Mouse (Mus musculus): ENCODE results near the gene Muc13. TPM values are rescaled to one million over a fixed set of nuclear protein-coding genes. Genes with fewer than 3 reads are reported as not detected.

Gene Muc13
- polyA plus RNA-seq, 1 experiment from 2014 or later = 0.06 TPM

- Histone ChIP-seq H3K36me3 (ENCODE audit: insufficient read depth, low read length) (0 out of 2 replicates have a peak, but pooled peaks cover 4% of the 10 kb centered on the region), H3K4me2 (replicated peaks; ENCODE audit: low read depth, low read length) (no peak overlapping the region), H3K27me3 (ENCODE audit: insufficient read depth, low read length) (no peaks in the 10 kb centered on the region), H3K27ac (ENCODE audit: low read length) (no peak overlapping the region), H3K4me3 (ENCODE audit: low read length) (no peak overlapping the region), H3K4me1 (ENCODE audit: insufficient read depth, low read length) (no peaks in the 10 kb centered on the region), H3K9me3 (ENCODE audit: low read length) (no peaks in the 10 kb centered on the region), H3K9ac (replicated peaks; ENCODE audit: low read length) (no peak overlapping the region)
- no peak for ATAC-seq (ENCODE audit: low FRiP score, low TSS enrichment)
These were observed 59.4 kb downstream of the Muc13 start for GRCm38 (mm10) chr16:33853271-33853670.

- WGBS = 82% methylated on average over 2 of the region's 2 CpGs
These were observed 64.9 kb downstream of the Muc13 start for GRCm38 (mm10) chr16:33858766-33859165.

DNA sequence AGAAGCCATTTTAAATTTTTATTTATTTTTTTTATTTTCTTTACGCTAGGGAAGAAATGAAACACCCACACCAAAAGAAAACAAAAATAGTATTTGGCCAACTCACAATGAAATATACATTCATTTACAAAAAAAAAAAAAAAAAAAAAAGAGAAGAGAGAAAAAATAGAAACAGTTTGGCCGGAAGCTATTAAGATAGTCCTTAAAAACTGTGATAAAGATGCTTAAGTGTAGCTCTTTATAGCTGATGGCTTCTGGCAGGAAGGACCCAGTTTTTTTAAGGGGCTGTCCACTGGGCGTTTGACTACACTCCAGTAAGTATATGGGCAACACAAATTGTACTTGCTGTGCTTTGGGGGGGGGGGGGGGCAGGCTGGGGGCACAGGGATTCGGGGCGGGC lies 65.5 kb downstream of the Muc13 start:
- Histone ChIP-seq H3K36me3 (ENCODE audit: insufficient read depth, low read length) (no peaks in the 10 kb centered on the region), H3K27ac (ENCODE audit: low read length) (no peak overlapping the region), H3K4me1 (ENCODE audit: insufficient read depth, low read length) (peaks cover 8% of the 10 kb centered on the region; the same call in 1 of the 2 replicates), H3K27me3 (ENCODE audit: insufficient read depth, low read length) (no peaks in the 10 kb centered on the region), H3K9me3 (ENCODE audit: low read length) (no peaks in the 10 kb centered on the region), H3K4me3 (ENCODE audit: low read length) (no peak overlapping the region), H3K9ac (replicated peaks; ENCODE audit: low read length) (no peak overlapping the region), H3K4me2 (replicated peaks; ENCODE audit: low read depth, low read length) (no peak overlapping the region)
- 57% methylated on average over 3 of the region's 5 CpGs for WGBS
- ATAC-seq (ENCODE audit: low FRiP score, low TSS enrichment) = no peak

More at GRCm38 (mm10) chr16:33858766-33859165, 64.9 kb downstream of the Muc13 start:
- no peaks in the 10 kb centered on the region for H3K9me3 ChIP-seq (ENCODE audit: low read length)
- ATAC-seq (ENCODE audit: low FRiP score, low TSS enrichment) = no peak
- peaks cover 8% of the 10 kb centered on the region; the same call in 1 of the 2 replicates for H3K4me1 ChIP-seq (ENCODE audit: insufficient read depth, low read length)
- no peak overlapping the region for H3K27ac ChIP-seq (ENCODE audit: low read length)
- no peaks in the 10 kb centered on the region for H3K27me3 ChIP-seq (ENCODE audit: insufficient read depth, low read length)
- H3K4me2 ChIP-seq (replicated peaks; ENCODE audit: low read depth, low read length) = no peak overlapping the region
- H3K36me3 ChIP-seq (ENCODE audit: insufficient read depth, low read length) = no peaks in the 10 kb centered on the region
- H3K4me3 ChIP-seq (ENCODE audit: low read length) = no peak overlapping the region
- no peak overlapping the region for H3K9ac ChIP-seq (replicated peaks; ENCODE audit: low read length)

- no peaks in the 10 kb centered on the region for H3K36me3 ChIP-seq (ENCODE audit: insufficient read depth, low read length)
- H3K9me3 ChIP-seq (ENCODE audit: low read length) = no peaks in the 10 kb centered on the region
- 0 out of 2 replicates have a peak overlapping the region, but pooled peaks have one; percentile 15 for H3K27ac ChIP-seq (ENCODE audit: low read length)
- 51% methylated on average over 14 of the region's 14 CpGs for WGBS
- 0 out of 2 replicates have a peak overlapping the region, but pooled peaks have one; percentile 3 for H3K4me2 ChIP-seq (replicated peaks; ENCODE audit: low read depth, low read length)
- no peak overlapping the region for H3K4me3 ChIP-seq (ENCODE audit: low read length)
- H3K9ac ChIP-seq (replicated peaks; ENCODE audit: low read length) = no peak overlapping the region
- ATAC-seq (ENCODE audit: low FRiP score, low TSS enrichment) = 0 out of 2 replicates have a peak, but pooled peaks have one; percentile 39
- H3K4me1 ChIP-seq (ENCODE audit: insufficient read depth, low read length) = peaks cover 8% of the 10 kb centered on the region; the same call in 1 of the 2 replicates
- H3K27me3 ChIP-seq (ENCODE audit: insufficient read depth, low read length) = no peaks in the 10 kb centered on the region
These were observed 66.3 kb downstream of the Muc13 start for GRCm38 (mm10) chr16:33859988-33860700.

DNA sequence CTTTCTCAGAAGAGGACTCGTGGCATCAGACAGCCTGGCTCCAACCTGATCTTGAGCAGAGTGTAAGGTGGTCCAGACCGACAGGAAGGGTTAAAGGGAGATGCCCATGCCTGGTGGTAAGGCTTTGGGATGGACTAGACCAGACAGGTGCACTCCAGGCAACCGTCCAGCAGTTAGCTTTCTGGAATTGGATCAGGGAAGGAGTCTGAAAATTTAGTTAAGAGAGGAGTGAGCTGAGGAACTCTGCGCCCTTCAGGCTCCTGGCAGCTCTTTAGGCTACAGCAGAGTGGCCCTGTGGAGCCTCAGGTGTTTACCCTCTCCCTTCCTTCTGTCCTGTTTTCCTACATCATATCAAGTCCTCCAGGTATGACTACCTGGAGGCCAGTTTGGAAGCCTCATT lies 68.6 kb downstream of the Muc13 start:
- WGBS = 82% methylated on average over 4 of the region's 4 CpGs
- Histone ChIP-seq H3K4me3 (ENCODE audit: low read length) (no peak overlapping the region), H3K9ac (replicated peaks; ENCODE audit: low read length) (no peak overlapping the region), H3K4me2 (replicated peaks; ENCODE audit: low read depth, low read length) (no peak overlapping the region), H3K36me3 (ENCODE audit: insufficient read depth, low read length) (no peaks in the 10 kb centered on the region), H3K27me3 (ENCODE audit: insufficient read depth, low read length) (no peaks in the 10 kb centered on the region), H3K27ac (ENCODE audit: low read length) (no peak overlapping the region), H3K4me1 (ENCODE audit: insufficient read depth, low read length) (peaks cover 8% of the 10 kb centered on the region; the same call in 1 of the 2 replicates), H3K9me3 (ENCODE audit: low read length) (no peaks in the 10 kb centered on the region)
- no peak for ATAC-seq (ENCODE audit: low FRiP score, low TSS enrichment)

- 83% methylated on average over 5 of the region's 5 CpGs for WGBS
- H3K36me3 ChIP-seq (ENCODE audit: insufficient read depth, low read length) = no peaks in the 10 kb centered on the region
- no peak for ATAC-seq (ENCODE audit: low FRiP score, low TSS enrichment)
- H3K4me2 ChIP-seq (replicated peaks; ENCODE audit: low read depth, low read length) = no peak overlapping the region
- H3K4me1 ChIP-seq (ENCODE audit: insufficient read depth, low read length) = peaks cover 8% of the 10 kb centered on the region; the same call in 1 of the 2 replicates
- H3K9me3 ChIP-seq (ENCODE audit: low read length) = no peaks in the 10 kb centered on the region
- no peaks in the 10 kb centered on the region for H3K27me3 ChIP-seq (ENCODE audit: insufficient read depth, low read length)
- H3K9ac ChIP-seq (replicated peaks; ENCODE audit: low read length) = no peak overlapping the region
- H3K4me3 ChIP-seq (ENCODE audit: low read length) = no peak overlapping the region
- H3K27ac ChIP-seq (ENCODE audit: low read length) = no peak overlapping the region
These were observed 69.4 kb downstream of the Muc13 start for GRCm38 (mm10) chr16:33863208-33863751.

Other genes starting within 250 kb of the Muc13 start
- gene Heg1, start 109.7 kb upstream of the Muc13 start, polyA plus RNA-seq (2015; fragmentation: Nextera tagmentation; extraction: Ambion mirVana) = 14.3 and 17.3 TPM in 2 replicates
- 14.1 and 16.8 TPM in 2 replicates for gene Itgb5, start 35.6 kb downstream of the Muc13 start, polyA plus RNA-seq (2015; fragmentation: Nextera tagmentation; extraction: Ambion mirVana)
- gene Umps, start 173.0 kb downstream of the Muc13 start, polyA plus RNA-seq (2015; fragmentation: Nextera tagmentation; extraction: Ambion mirVana) = 66.3 and 66.6 TPM in 2 replicates